Mouse (Mus musculus): ENCODE measurements around the gene Fam111a.

Fam111a gene

DNA sequence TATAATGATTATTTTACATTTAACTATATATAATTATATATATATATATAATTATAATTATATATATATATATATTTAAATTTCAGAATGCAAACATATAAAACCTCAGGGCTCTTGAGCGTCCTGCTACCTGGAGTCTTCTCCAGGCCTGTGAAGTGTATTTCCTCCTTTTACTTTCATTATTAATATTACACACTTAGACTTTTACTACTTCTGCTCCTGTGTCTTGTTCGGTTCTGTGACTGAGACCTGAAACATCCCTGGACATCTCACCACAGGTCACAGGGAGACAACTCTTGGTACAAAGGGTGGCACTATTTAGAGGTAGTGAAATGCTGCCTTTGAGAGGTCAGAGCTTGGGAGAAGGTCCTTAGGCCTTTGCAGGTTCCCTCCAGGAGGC, 10.8 kb downstream of the Fam111a start:
- intact Hi-C loops (cut with DNase I) = no loop called here

DNA sequence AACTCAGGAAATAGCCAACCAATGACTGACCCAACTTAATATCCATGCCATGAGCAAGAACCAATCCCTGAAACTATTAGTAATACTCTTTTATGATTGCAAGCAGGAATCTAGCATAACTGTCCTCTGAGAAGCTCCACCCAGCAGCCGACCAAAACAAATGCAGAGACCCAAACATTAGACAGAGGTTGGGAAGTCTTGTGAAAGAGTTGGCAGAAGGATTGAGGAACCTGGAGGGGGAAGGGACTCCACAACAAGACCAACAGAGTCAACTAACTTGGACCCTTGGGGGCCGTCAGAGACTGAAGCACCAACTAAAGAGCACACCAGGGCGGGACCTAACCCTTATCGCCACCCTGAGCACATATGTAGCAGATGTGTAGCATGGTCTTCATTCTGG, 12.7 kb downstream of the Fam111a start:
- intact Hi-C loops (cut with DNase I) = no loop called here

DNA sequence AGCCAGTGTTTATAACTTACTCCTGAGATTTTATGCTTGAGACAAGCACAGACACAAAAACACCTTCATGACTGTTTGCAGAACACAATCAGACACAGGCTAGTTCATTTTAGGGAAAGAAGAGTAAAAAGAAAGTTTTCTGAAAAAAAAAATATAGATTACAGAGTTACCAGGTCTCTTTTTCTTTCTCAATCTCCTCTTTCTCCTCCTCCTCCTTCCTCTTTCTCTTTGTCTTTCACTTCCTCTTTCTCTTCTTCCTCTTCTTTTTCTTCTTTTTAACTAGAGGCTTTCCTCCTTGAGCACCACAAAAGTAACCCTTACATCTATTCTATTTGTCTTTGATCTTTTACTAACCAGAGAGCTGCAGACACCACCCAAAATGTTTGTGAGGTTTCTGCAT, 18.7 kb downstream of the Fam111a start:
- intact Hi-C loops (cut with DNase I) = no loop called here

DNA sequence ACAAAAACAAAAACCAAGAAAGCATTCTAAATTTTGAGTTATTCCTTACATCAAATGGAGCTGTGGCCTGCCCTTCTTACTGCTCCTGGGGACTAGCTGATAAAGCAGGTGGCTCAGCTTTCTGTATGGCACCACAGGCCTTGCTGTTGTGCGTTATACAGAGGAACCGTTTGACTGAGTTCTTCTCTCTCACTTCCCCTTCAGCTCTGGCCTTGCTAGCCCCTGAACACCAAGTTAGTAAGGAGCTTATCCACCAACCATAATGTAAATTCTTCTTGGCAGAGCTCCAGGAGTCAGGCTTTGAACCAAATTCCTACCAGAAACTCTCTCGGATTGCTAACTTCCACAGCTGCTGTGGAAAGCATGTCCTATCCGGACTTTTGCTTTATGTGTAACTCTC, 21.5 kb downstream of the Fam111a start:
- intact Hi-C loops (cut with DNase I) = no loop called here

DNA sequence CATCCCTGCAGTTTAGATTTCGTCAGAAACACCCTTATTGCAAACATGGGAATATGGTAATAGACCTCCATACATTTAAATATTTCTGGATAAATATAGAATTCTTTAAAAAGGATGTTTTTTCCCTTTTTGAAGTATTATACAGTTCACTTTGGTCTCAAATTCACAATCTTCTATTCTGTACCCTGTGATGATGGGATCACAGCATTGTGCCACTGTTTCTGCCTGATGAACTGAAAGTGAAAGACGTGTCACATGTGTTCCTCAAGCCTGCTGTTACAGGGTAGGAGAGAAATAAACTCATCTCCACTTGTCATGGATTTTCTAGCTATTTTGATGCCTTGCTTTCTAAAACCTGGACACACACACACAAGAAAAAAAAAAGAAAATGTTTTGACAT, 25.3 kb downstream of the Fam111a start:
- intact Hi-C loops (cut with DNase I) = no loop called here

DNA sequence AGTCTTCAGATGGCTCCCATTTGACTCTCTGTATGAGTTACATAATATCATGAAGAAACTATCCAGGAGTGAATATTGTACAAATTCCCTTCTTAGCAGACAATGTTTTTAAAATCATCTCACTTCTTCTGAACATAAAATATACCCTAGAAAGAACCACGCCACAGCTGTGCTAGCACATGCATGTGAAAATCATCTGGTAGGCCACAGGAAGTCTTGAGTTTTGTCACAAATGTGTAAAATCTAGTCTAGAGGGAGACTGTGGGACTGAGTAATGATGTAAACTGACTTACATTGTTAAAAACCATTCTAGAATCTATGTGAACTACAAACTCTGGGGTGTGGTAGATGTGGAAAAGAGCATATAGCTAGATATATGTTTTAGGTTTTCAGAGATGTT, 26.1 kb downstream of the Fam111a start:
- intact Hi-C loops (cut with DNase I) = loop anchor here (2.0 kb wide), 1 partner anchor 15 kb away; no protein-coding TSS in a partner anchor

DNA sequence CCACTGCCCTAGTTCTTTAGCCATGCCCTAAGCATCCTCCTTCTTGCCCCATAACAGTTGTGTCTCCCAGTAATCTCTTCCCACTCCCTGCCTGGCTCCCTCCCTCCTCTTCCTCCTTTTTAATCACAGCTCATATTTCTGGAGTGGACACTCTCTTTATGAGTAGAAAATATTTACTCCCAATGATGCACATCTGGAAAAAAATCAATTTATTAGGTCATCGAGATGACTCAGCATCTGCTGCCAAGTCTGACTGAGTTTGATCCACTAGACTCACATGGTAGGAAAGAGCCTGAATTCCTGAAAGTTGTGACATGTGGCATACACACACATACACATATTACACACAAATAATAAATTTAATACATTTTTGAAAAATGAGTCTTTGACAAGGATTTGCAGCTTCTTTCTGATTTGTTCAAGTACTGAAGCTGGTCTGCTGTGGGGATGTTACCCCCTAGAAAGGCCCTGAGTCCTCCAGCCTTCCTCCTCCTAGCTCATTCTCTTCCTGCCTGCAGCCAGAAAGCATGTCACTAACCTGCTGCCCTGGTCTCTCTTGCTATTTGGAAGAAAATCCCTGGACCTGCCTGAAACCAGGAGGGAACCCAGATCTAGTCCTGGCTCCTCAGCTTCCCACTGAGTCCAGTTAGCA, 27.2 kb downstream of the Fam111a start:
- intact Hi-C loops (cut with DNase I) = loop anchor here (2.0 kb wide), 1 partner anchor 14 kb away; no protein-coding TSS in a partner anchor

DNA sequence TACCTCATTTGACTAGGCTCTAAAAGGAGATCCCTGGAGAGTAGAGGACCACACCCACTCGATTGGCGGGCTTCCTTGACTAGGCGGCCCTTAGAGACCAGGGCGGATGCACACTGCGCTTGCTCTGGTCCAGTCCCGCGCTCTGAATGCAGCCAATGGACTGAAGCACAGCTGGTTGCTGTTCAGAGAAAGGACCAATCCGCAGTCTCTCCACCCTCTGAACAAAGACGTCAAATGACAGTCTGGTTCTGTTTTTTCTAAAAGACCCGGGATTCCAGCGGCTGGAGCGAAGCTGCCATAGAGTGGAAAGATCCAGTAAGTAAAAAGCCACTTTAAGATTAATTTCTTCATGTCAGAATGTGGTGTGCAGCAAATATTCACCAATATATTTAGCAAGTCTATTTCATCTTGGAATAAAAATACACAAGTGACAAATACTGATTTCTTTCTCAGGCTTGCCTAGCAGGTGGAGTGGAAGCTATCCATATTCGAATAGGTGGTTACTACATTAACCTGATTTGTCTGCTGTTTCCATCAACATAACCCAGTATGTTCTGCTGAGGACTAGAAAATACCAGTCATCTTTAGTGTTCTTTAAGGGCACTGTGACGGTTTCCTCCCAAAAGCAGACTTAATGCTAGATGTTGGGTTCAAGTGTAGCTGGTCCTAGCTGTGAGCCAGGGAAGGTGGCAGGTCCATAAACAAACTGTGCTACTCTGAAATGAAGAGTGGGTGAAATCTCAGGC, 27.9 kb downstream of the Fam111a start:
- intact Hi-C loops (cut with DNase I) = loop anchor here (2.0 kb wide), 1 partner anchor 13 kb away; no protein-coding TSS in a partner anchor

DNA sequence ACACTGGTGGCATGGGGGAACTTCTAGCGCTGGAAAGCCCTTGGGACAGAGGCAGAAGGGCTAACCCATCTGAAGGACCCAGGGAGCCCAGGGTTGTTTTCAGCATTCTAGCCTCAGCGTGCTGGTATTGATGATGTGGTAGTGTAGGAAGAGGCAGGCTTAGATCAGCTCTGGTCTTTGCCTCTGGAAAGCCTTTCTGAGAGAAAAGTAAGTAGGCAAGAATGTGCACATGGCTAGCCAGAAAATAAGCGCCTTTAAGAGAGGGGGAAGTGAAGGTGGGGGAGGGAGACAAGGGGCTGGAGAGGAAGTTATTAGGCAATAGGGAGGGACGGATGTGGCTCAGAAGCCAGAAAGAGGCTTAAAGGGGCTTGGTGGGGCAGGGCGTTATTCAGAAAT, 28.5 kb downstream of the Fam111a start:
- intact Hi-C loops (cut with DNase I) = no loop called here

DNA sequence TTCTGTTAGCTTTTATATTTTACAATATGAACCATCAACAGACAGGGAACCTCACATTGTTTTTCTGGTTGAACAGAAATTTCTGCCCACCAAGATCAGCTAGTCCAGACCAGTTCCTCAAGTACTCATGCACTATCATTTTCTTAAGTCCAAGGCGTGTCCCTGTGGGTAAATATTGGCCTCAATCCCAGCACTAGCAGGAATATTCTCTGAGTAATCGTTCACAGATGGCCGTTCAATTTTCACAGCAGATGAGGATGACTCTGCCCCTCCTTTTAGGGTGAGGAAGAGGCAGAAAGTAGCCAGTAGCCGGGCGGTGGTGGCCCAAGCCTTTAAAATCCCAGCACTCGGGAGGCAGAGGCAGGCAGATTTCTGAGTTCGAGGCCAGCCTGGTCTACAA, 29.6 kb downstream of the Fam111a start:
- intact Hi-C loops (cut with DNase I) = no loop called here

DNA sequence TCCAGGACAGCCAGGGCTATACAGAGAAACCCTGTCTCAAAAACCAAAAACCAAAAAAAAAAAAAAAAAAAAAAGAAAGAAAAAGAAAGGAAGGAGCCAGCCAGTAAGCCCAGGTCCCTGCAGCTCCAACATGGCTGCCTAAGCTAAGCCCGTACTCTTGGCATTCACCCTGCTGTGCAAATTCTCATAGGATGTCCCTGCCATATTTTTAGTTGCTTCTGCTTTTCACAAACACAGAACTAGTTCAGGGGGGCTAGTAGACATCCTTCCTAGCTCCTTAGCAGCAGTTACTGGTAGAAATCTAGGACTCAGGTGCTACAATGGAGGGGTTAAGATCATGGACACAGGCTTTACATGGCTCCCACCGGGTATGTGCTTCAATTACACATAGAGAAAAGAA, 30.0 kb downstream of the Fam111a start:
- intact Hi-C loops (cut with DNase I) = no loop called here

DNA sequence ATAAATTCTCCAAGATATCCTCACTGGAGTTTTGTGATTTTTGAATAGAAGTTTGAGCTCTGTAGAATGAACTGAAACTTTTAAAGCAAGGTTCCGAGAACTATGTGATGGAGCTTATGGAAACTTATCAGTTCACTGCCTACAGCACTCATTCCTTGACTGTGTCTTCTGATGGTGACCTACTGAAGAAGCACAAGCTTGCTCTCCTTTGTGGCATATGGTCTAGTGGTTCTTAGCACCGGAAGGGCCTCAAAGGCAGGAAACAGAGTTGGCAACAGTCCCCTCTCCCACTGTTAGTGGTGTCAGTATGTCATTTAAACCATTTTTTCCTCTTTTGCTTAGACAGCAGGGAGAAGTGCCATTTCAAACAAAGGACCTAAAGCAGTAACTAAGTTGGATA, 31.1 kb downstream of the Fam111a start:
- intact Hi-C loops (cut with DNase I) = no loop called here

DNA sequence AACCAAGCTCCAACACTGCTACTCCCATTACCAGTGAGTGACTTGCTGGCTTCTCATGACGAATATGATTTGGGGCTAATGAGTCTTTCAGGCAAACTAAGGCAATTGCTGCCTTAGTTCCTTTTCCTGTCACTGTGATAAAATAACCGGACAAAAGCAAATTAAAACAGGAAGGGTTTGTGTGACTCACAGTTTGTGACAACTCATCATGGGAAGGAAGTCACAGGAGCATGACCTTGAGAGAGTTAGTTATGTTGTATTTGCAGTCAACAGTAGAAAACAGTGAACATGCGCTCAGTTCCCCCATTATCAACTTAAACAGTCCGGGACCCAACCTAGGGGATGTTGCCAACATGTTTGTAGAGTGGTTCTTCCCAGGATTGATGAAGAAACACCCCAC, 39.8 kb downstream of the Fam111a start:
- intact Hi-C loops (cut with DNase I) = no loop called here

DNA sequence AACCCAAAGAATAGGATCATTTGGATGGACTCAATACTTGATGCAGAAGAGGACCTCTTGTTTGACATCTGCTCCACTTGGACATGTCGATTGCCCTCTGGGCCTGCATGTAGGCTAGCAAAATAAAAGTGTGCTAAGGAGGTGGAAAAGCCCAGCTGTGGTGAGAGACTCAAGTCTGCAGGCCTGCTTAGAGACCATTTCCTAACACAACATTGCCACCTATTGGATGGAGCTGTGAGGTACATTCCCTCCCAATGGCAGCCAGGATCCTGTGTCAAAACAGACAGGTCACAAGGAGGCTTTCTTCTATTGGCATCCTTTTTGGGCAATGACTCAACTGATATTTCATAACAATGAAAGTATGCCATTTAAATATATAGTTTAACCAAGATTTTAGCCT, 46.4 kb downstream of the Fam111a start:
- intact Hi-C loops (cut with DNase I) = loop anchor here (1.0 to 10.0 kb wide), 3 partner anchors 74 to 457 kb away; no protein-coding TSS in a partner anchor

DNA sequence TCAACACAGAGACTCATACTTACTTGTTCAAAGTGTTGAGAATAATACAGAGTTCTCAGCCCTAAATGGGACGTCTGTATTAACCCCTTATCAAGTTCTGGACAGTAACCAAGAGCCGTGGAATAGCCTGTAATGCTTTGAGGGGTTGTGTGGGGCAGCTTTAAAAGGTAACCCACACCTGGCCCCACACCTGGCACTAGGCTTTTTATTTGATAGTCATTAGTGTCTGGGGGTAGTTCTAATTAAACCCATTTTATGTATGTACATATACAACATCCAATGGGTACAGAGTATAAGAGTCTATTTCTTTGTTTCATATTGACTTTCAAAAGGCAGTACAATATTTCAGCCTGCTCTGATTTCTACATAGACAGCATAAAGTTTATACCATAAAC, 49.6 kb downstream of the Fam111a start:
- intact Hi-C loops (cut with DNase I) = loop anchor here (5.0 to 10.0 kb wide), 2 partner anchors 207 to 460 kb away; no protein-coding TSS in a partner anchor

DNA sequence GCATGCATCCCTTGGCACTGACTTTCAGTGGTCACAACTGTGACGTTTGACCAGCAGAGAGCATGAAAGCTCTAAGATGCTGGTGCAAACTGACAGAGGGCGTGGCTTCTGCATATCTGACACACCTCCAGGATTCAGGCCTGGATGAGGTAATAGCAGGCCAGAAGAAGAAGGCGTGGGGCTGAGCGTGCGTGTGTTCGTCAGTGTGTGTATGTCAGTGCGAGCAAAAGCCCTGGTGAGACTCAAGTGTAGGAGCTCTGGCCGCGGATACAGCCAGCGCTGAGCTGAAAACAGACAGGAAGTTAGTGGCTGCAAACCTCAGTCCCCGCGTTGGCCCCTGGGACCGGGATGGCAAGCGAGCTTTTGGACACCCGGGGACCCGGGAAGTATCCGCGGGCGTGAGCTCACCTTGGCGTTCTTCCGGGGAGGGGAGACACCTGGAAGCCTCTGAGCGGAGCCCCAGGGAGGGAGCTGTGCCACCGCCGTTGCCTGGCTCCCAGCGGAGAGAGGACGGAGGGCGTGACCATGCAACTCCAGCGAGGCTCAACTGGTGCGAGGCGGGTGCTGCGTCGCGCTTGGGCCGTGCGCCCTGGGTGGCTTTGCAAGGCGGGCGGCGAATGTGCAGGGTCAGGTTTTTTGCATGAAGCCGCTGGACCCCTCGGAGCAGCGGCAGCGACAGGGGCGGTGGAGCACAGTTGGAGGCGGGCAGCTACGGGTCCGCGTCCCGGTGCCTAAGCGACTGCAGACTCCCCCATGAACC, 50.2 kb downstream of the Fam111a start:
- intact Hi-C loops (cut with DNase I) = loop anchor here (5.0 to 10.0 kb wide), 2 partner anchors 207 to 461 kb away; no protein-coding TSS in a partner anchor

DNA sequence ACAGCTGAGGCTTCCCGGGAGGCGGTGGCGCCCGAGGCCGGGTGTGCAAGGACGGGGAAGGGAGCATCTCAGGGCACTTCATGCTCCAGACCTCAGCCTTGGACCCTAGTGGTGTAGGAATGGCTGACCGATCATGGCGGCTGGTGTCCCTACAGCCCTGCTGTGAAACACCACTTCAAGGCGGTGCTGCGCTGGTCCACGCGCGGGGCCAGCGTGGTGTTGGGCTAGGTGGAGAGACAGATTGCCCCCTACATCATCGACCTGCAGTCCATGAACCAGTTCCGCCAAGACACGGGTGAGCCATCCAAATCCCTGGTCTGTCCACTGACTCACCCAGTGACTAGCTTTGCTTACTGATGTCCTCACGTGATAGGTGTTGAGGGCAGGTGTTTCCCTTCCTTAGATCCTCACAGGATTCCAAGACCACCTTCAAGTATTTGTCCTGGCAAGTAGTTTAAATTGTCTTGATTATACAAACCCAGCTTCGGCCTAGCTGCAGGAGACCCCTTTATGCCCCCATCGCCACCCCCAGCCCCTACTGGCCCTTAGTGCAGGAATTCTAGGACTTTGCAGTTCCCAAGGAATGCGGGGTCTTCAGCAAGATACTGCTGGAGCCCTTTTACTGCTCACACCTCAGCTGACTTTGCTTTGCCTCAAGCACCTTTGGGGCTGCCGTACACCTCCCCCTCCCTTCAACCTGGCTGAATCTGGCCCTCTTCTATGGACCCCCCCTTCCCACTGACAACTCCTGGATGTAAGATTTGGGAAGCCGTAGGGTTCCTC, 50.9 kb downstream of the Fam111a start:
- intact Hi-C loops (cut with DNase I) = loop anchor here (5.0 to 10.0 kb wide), 2 partner anchors 206 to 462 kb away; no protein-coding TSS in a partner anchor

DNA sequence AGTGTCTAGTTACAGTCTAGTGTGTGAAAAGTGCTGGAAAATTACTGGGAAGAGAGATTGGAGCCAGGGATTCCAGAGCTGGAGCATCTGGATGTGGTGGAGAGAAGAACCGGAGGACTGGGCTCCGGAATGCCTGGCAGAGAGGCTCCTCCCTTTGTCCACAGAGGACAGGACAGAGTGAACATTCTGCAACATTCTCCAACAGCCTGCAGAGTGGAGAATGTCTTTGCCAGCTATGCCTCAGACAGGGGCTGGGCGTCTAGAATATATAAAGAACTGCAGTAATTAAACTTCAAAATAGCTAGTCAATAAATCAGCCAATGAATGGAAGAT, 51.5 kb downstream of the Fam111a start:
- intact Hi-C loops (cut with DNase I) = loop anchor here (5.0 to 10.0 kb wide), 2 partner anchors 205 to 462 kb away; no protein-coding TSS in a partner anchor

DNA sequence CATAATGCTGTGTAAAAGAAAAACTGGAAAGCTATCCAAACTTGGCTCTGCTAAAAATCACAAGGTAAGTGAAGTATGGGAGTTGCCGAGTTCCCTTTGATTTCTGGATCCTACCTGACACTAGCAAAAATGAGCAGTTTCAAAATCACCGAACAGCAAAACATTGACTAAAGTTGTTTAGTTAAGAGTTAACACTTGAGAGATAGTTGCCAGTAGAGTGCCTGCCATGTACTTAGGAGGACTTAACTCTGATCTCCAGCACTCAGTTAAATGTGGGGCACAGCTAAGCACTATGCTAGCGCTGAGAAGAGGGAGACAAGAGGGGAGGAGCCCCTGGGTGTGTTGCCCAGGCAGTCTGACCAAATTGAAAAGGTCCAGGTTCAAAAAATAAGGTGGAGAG, 53.1 kb downstream of the Fam111a start:
- intact Hi-C loops (cut with DNase I) = loop anchor here (5.0 to 10.0 kb wide), 2 partner anchors 204 to 464 kb away; no protein-coding TSS in a partner anchor

DNA sequence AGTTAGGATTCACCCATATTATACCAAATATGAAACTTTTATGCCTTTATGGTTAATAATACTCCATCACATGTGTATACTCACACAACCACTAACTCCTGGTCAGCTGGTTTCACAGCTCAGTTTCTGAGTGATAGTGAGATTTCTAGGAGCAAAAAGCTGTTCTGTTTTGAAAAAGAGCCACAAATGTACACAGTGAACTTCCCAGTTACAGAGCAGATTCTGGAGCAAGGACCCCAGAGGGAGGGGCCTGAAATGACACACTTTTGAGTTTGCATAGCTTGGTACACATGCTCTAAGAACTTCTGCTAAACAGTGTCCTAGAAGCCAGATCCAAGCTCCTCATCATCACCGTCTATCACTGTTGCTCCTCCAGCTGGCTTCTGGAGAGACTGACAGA, 54.1 kb downstream of the Fam111a start, which contains the start of gene Gm4952:
Gene Gm4952, plus strand, starts transcription at position 301 of the 400 bp plus-strand sequence.
- intact Hi-C loops (cut with DNase I) = loop anchor here (5.0 to 10.0 kb wide), 2 partner anchors 203 to 465 kb away; no protein-coding TSS in a partner anchor

All from adrenal gland (tissue).